8 mouse cellular contexts compared by ENCODE assay signal in genomic region chr8:3515260-3515671, GRCm38 (mm10). TPM values are rescaled to one million over a fixed set of nuclear protein-coding genes. Genes with fewer than 3 reads are reported as not detected.
DNase-seq lines count a peak whose midpoint lies in the region; ATAC-seq and TF ChIP-seq lines count a peak whose summit lies in the region.

Gene Pnpla6 (plus strand): TSS chr8:3515384.

- H3K9me3 ChIP-seq in limb, embryonic 12.5 days, result no peaks in the 10 kb centered on the region
- H3K9me3 ChIP-seq in midbrain, embryonic 14.5 days (ENCODE audit: control insufficient read depth, low read length), result no peaks in the 10 kb centered on the region

- H3K36me3 ChIP-seq in limb, embryonic 12.5 days, result peaks cover 37% of the 10 kb centered on the region
- H3K36me3 ChIP-seq in midbrain, embryonic 14.5 days (ENCODE audit: control insufficient read depth, insufficient read depth, low read length), result peaks cover 33% of the 10 kb centered on the region

- under 1% methylated on average over 25 of the region's 25 CpGs for WGBS in limb, embryonic 12.5 days
- under 1% methylated on average over 25 of the region's 25 CpGs for WGBS in midbrain, embryonic 14.5 days

- no peaks in the 10 kb centered on the region for H3K27me3 ChIP-seq in limb, embryonic 12.5 days
- no peaks in the 10 kb centered on the region for H3K27me3 ChIP-seq in midbrain, embryonic 14.5 days (ENCODE audit: control insufficient read depth, insufficient read depth, low read length)

- ATAC-seq in limb, embryonic 12.5 days (ENCODE audit: insufficient number of reproducible peaks, insufficient read depth, low FRiP score, low TSS enrichment, low read depth), result peak; percentile 70
- ATAC-seq in midbrain, embryonic 14.5 days (ENCODE audit: low FRiP score, low TSS enrichment), result peak; percentile 74

- TF ChIP-seq CTCF in bone marrow macrophage, adult 2 months (IDR thresholded peaks at IDR 0.05; ENCODE audit: low read depth, low read length), result no peak
- no peak for TF ChIP-seq CTCF in embryonic fibroblast, embryonic 13.5 days (IDR thresholded peaks at IDR 0.05; ENCODE audit: borderline replicate concordance, insufficient read depth, low read length)

- peak within 1 kb of the TSS; percentile 85 for H3K4me2 ChIP-seq in limb, embryonic 12.5 days
- peak within 1 kb of the TSS; percentile 89 for H3K4me2 ChIP-seq in midbrain, embryonic 14.5 days (ENCODE audit: low read length)

- peak; percentile 90 for DNase-seq in A20 (ENCODE audit: low read depth, low spot score)
- peak; percentile 92 for DNase-seq in heart, adult 8-10 months (ENCODE audit: low spot score)
- peak; percentile 89 to 94 for DNase-seq in kidney, adult 8-10 months
- DNase-seq in midbrain, embryonic 14.5 days, result peak; percentile 94
- DNase-seq in spleen, adult 18-20 months, result peak; percentile 75 to 87

- no peak within 1 kb of the TSS; the same call in 1 of the 2 replicates for H3K27ac ChIP-seq in bone marrow macrophage, adult 2 months (ENCODE audit: insufficient read depth, low read depth, low read length)
- H3K27ac ChIP-seq in embryonic fibroblast, embryonic 13.5 days (ENCODE audit: insufficient read depth, low read length), result peak within 1 kb of the TSS; percentile 48
- peak within 1 kb of the TSS; percentile 84 for H3K27ac ChIP-seq in limb, embryonic 12.5 days
- H3K27ac ChIP-seq in midbrain, embryonic 14.5 days (replicated peaks; ENCODE audit: low read depth, low read length), result peak within 1 kb of the TSS; percentile 75

- peak within 1 kb of the TSS; percentile 47 for H3K9ac ChIP-seq in limb, embryonic 12.5 days (replicated peaks)
- peak within 1 kb of the TSS; percentile 36 for H3K9ac ChIP-seq in midbrain, embryonic 14.5 days (replicated peaks; ENCODE audit: low read length)

- H3K4me1 ChIP-seq in bone marrow macrophage, adult 2 months (ENCODE audit: control insufficient read depth, insufficient read depth, low read length), result peaks cover 3% of the 10 kb centered on the region; the same call in 1 of the 2 replicates
- H3K4me1 ChIP-seq in embryonic fibroblast, embryonic 13.5 days (ENCODE audit: control insufficient read depth, insufficient read depth, low read length), result no peaks in the 10 kb centered on the region
- H3K4me1 ChIP-seq in limb, embryonic 12.5 days (replicated peaks), result peaks cover 6% of the 10 kb centered on the region
- H3K4me1 ChIP-seq in midbrain, embryonic 14.5 days (ENCODE audit: control insufficient read depth, insufficient read depth, low read length), result no peaks in the 10 kb centered on the region

- H3K4me3 ChIP-seq in bone marrow macrophage, adult 2 months (ENCODE audit: insufficient read depth, low read length), result peak within 1 kb of the TSS; percentile 91
- H3K4me3 ChIP-seq in embryonic fibroblast, embryonic 13.5 days (ENCODE audit: insufficient read depth, low read length), result peak within 1 kb of the TSS; percentile 73
- peak within 1 kb of the TSS; percentile 56 for H3K4me3 ChIP-seq in limb, embryonic 12.5 days (replicated peaks)
- H3K4me3 ChIP-seq in midbrain, embryonic 14.5 days (replicated peaks; ENCODE audit: low read depth, low read length), result peak within 1 kb of the TSS; percentile 64

- TF ChIP-seq POLR2A in bone marrow macrophage, adult 2 months (IDR thresholded peaks at IDR 0.05; ENCODE audit: borderline replicate concordance, low read depth, low read length), result 0 out of 2 replicates have a peak, but pooled peaks have one; percentile 32
- TF ChIP-seq POLR2A in embryonic fibroblast, embryonic 13.5 days (IDR thresholded peaks at IDR 0.05; ENCODE audit: low read depth, low read length), result peak; percentile 90

RNA-seq across cellular contexts. Expression of gene Pnpla6, which starts in this region (rescaled TPM):
- 36.0 and 39.9 TPM in 2 replicates for polyA plus RNA-seq in bone marrow macrophage, adult 2 months (2012; ENCODE audit: insufficient read depth, insufficient read length, missing spikeins)
- polyA plus RNA-seq in embryonic fibroblast, embryonic 13.5 days (2011; ENCODE audit: insufficient read length, low read depth, missing spikeins), result 16.5 and 28.0 TPM in 2 replicates
- total RNA-seq in heart, adult 8-10 months (2022), result 1 to 10 TPM; 8.8 to 9.8 (median 9.6) TPM
- polyA plus RNA-seq in limb, embryonic 12.5 days (2016; fragmentation: Nextera tagmentation; extraction: Ambion mirVana), result 22.9 and 29.5 TPM in 2 replicates
- polyA plus RNA-seq in midbrain, embryonic 14.5 days (2014; fragmentation: Nextera tagmentation; extraction: Ambion mirVana), result 26.4 and 31.1 TPM in 2 replicates
